Mouse (Mus musculus) liver, embryonic 11.5 days (tissue): ENCODE measurements around the gene Procr. TPM values are rescaled to one million over a fixed set of nuclear protein-coding genes. Genes with fewer than 3 reads are reported as not detected.

Experiments
- ATAC-seq: fragments of 200-750 bp; cut with Nextera tagmentation; replicated peaks from 2 replicates; pipeline ENCODE4 v1.8.0; 2017; ENCODE audit warnings: moderate number of reproducible peaks, mild to moderate bottlenecking, moderate TSS enrichment, moderate library complexity; ENCODE audit not compliant: low FRiP score
- DNase-seq: peaks from one replicate; pipeline ENCODE4 v3.0.0-alpha.2; 2017; ENCODE audit warnings: low spot score
- H3K27ac ChIP-seq: fragments of 300-500 bp; sonication (generic); 2 replicates; pipeline ENCODE4 v1.5.1; 2014; ENCODE audit warnings: mild to moderate bottlenecking, low read depth, low read length, control low read depth
- H3K27me3 ChIP-seq: fragments of 300-500 bp; sonication (generic); replicated peaks from 2 replicates; pipeline ENCODE4 v1.6.1; 2014; ENCODE audit warnings: low read length, mixed read lengths; ENCODE audit not compliant: control insufficient read depth, insufficient read depth
- H3K36me3 ChIP-seq: fragments of 300-500 bp; sonication (generic); 2 replicates; pipeline ENCODE4 v1.6.1; 2014; ENCODE audit warnings: mild to moderate bottlenecking, low read length, moderate library complexity, mixed read lengths; ENCODE audit not compliant: control insufficient read depth, insufficient read depth
- H3K4me1 ChIP-seq: fragments of 300-500 bp; sonication (generic); replicated peaks from 2 replicates; pipeline ENCODE4 v1.6.1; 2014; ENCODE audit warnings: low read length, mixed read lengths; ENCODE audit not compliant: control insufficient read depth, insufficient read depth
- H3K4me2 ChIP-seq: fragments of 300-500 bp; sonication (generic); 2 replicates; pipeline ENCODE4 v1.6.1; 2014; ENCODE audit warnings: mild to moderate bottlenecking, control low read depth, moderate library complexity
- H3K4me3 ChIP-seq: fragments of 300-500 bp; sonication (generic); 2 replicates; pipeline ENCODE4 v1.5.1; 2014; ENCODE audit warnings: low read depth, low read length, control low read depth
- H3K9ac ChIP-seq: fragments of 300-500 bp; sonication (generic); 2 replicates; pipeline ENCODE4 v1.6.1; 2014; ENCODE audit warnings: low read depth, low read length, control low read depth
- H3K9me3 ChIP-seq: fragments of 300-500 bp; sonication (generic); 2 replicates; pipeline ENCODE4 v1.6.1; 2016; ENCODE audit warnings: low read length, inconsistent platforms, mixed read lengths; ENCODE audit not compliant: control insufficient read depth
- WGBS: fragments of 180-500 bp; shearing (Covaris S2); extraction: QIAGEN DNeasy Blood & Tissue Kit; methylation state at CpG from one replicate; pipeline ENCODE4 v1.1.7; 2014; 5-methylcytosine and 5-hydroxymethylcytosine counted together
- polyA plus RNA-seq: library from polyadenylated mRNA; unstranded; fragments of >200 nt; fragmentation: Nextera tagmentation; extraction: Ambion mirVana; gene quantifications from 2 replicates; pipeline ENCODE4 v1.2.1, GENCODE M21; 2014

The Procr gene
- polyA plus RNA-seq, 1 experiment from 2014 or later: 2.6 TPM

DNA sequence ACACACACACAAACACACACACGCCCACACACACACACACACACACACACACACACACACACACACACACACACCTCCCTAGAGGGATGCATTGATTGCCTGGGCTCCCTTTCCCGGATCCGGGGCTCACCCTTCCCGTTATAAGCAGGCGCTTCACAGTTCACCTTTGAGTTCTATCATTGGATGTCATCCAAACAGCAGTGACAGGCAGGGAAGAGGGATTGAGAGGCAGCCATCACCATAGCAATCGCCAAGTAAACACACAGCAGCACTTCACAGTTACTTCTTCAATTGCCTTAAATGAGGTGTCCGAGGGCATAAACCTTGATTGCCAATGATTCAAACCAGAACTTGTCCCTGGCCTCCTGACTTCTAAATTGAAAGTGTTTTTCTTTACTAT, 28.1 kb downstream of the Procr start:
- Histone ChIP-seq H3K9ac (no peak overlapping the region), H3K4me3 (no peak overlapping the region), H3K36me3 (no peaks in the 10 kb centered on the region), H3K9me3 (no peaks in the 10 kb centered on the region), H3K4me1 (peaks cover 5% of the 10 kb centered on the region), H3K4me2 (no peak overlapping the region), H3K27ac (no peak overlapping the region), H3K27me3 (peaks cover 41% of the 10 kb centered on the region)
- 54% methylated on average over 7 of the region's 7 CpGs for WGBS
- ATAC-seq (no peak), DNase-seq (no peak)

DNA sequence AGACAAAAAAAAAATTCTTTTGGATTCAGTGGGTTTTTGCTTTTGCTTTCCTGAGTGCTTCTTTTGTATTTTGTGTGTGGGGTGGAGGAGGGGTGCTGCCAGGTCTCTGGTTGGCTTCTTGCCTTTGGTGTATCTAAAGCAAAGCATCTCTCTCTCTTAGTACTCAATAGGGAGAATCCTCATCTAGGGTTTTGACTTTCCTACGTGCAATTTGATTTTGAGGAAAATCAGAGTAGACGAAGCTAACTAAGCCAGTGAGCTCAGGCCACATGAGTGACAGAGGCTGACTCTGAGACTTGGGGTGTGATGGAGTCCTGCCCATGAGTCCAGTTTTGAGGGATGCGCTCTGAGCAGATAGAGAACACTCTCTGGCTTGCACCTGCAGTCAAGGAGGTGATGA, 28.6 kb downstream of the Procr start:
- H3K27me3 ChIP-seq: peaks cover 37% of the 10 kb centered on the region

GRCm38 (mm10) chr2:155784534-155784933, 33.6 kb downstream of the Procr start:
- 70% methylated on average over 6 of the region's 6 CpGs for WGBS
- no peaks in the 10 kb centered on the region for H3K9me3 ChIP-seq
- no peak for ATAC-seq
- no peak overlapping the region for H3K4me2 ChIP-seq
- H3K4me1 ChIP-seq: no peaks in the 10 kb centered on the region
- no peak for DNase-seq
- H3K27me3 ChIP-seq: no peaks in the 10 kb centered on the region; the same call in 1 of the 2 replicates
- H3K9ac ChIP-seq: no peak overlapping the region
- H3K4me3 ChIP-seq: no peak overlapping the region
- H3K36me3 ChIP-seq: no peaks in the 10 kb centered on the region
- no peak overlapping the region for H3K27ac ChIP-seq

More for the DNA sequence above, 28.6 kb downstream of the Procr start:
- Histone ChIP-seq H3K4me1 (peaks cover 5% of the 10 kb centered on the region), H3K9ac (no peak overlapping the region), H3K4me3 (no peak overlapping the region), H3K27ac (no peak overlapping the region), H3K4me2 (no peak overlapping the region), H3K36me3 (no peaks in the 10 kb centered on the region), H3K9me3 (no peaks in the 10 kb centered on the region)
- no peak for ATAC-seq
- DNase-seq: no peak
- WGBS: 74% methylated on average over 3 of the region's 3 CpGs

DNA sequence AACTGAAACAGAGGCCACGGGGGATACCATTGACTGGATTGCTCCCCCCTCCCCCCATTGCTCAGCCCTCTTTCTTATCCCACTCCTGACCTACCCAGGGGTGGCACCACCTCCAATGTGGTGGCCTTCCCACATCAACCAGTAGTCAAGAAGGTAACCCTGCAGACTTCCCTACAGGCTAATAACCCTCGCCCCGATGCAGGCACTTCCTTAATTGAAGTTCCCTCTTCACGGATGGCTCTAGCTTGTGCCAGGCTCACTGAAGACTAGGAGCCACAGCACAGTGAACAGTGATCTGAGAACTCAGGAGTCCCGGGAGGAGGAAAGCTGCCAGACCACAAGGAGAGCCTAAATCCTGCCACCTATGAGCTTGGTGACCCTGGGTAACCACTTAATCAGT, 36.0 kb downstream of the Procr start:
- H3K9me3 ChIP-seq: no peaks in the 10 kb centered on the region
- DNase-seq (no peak), ATAC-seq (no peak)
- no peak overlapping the region for H3K9ac ChIP-seq
- H3K27ac ChIP-seq: no peak overlapping the region
- WGBS: 44% methylated on average over 5 of the region's 5 CpGs
- no peak overlapping the region for H3K4me2 ChIP-seq
- no peak overlapping the region for H3K4me3 ChIP-seq
- no peaks in the 10 kb centered on the region for H3K4me1 ChIP-seq
- H3K27me3 ChIP-seq: no peaks in the 10 kb centered on the region; the same call in 1 of the 2 replicates
- no peaks in the 10 kb centered on the region for H3K36me3 ChIP-seq

DNA sequence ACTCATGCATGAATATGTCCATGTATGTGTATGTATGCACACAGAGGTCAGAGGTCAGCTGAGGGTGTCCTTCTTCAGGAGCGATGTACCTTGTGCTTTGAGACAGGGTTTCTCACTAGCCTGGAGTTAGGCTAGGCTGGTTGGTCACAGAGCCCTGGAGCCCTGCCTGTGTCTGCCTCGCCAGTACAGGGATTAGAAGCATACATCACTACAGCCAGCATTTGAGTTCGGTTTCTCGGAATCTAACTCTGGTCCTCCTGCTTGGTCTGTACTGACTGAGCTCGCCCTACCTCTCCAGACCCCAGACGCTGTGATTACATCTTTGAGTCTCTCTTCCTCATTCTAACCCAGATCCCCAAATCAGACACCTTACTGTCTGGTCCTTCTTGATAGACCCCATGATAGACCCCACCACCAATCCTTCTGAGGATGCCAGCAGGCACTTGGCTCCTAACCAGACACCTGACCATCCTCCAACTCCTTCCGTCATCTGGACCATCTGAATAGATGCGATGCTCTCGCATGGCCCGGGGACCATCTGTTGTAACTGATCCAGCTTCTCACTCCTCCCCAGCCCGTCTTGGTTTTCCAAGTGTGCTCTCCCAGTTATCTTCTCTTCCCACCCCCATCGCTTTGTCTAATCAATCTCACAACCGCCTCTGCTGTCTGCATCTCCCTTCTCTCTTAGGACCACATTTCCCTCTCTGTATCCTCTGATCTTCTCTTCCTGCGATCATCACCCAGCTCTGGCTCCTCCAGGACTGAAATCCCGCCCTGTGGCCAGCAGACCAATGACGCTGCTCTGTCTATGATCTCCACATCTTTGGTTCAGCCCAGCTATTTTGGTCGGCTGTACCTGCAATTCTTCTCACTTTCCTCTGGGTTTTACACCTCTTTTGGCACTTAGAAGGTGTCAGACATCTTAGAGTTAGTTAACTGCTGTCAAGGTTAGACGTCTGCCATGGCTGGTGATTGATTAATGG, 37.3 kb downstream of the Procr start:
- 57% methylated on average over 18 of the region's 18 CpGs for WGBS
- no peak for DNase-seq
- H3K9me3 ChIP-seq: no peaks in the 10 kb centered on the region
- H3K4me3 ChIP-seq: no peak overlapping the region
- no peaks in the 10 kb centered on the region for H3K4me1 ChIP-seq
- no peak for ATAC-seq
- no peak overlapping the region for H3K9ac ChIP-seq
- H3K27me3 ChIP-seq: no peaks in the 10 kb centered on the region; the same call in 1 of the 2 replicates
- no peak overlapping the region for H3K4me2 ChIP-seq
- H3K36me3 ChIP-seq: no peaks in the 10 kb centered on the region
- H3K27ac ChIP-seq: no peak overlapping the region

DNA sequence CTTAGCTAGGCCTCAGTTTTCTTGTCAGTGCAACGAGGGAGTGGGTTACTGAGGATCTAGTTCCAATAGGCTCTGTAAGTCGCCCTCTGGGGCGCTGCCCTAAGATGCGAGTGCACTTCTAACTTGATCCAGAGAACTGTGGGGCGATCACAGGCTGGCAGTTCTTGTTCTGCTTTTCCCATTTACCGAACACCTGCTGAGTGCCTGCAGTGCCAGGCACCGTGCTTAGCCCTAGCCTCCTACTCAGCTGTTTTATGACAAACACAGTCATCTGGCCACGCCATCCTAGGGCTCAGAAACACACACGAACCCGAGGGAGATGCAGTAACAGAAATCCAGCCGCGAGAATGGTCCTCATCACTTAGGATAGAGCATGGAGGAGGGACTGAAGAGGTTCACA, 42.0 kb downstream of the Procr start:
- no peaks in the 10 kb centered on the region for H3K4me1 ChIP-seq
- H3K4me3 ChIP-seq: no peak overlapping the region
- WGBS: 39% methylated on average over 12 of the region's 12 CpGs
- H3K36me3 ChIP-seq: no peaks in the 10 kb centered on the region
- H3K4me2 ChIP-seq: no peak overlapping the region
- no peak overlapping the region for H3K9ac ChIP-seq
- H3K27ac ChIP-seq: no peak overlapping the region
- DNase-seq (no peak), ATAC-seq (no peak)
- H3K9me3 ChIP-seq: no peaks in the 10 kb centered on the region
- H3K27me3 ChIP-seq: no peaks in the 10 kb centered on the region; the same call in 1 of the 2 replicates

GRCm38 (mm10) chr2:155794674-155795445, 43.9 kb downstream of the Procr start:
- ATAC-seq (no peak), DNase-seq (no peak)
- H3K9ac ChIP-seq: no peak overlapping the region
- H3K4me2 ChIP-seq: no peak overlapping the region
- H3K27me3 ChIP-seq: peaks cover under 1% of the 10 kb centered on the region; the same call in 1 of the 2 replicates
- no peaks in the 10 kb centered on the region for H3K4me1 ChIP-seq
- H3K9me3 ChIP-seq: no peaks in the 10 kb centered on the region
- H3K27ac ChIP-seq: no peak overlapping the region
- H3K36me3 ChIP-seq: no peaks in the 10 kb centered on the region
- WGBS: 82% methylated on average over 12 of the region's 12 CpGs
- H3K4me3 ChIP-seq: no peak overlapping the region

DNA sequence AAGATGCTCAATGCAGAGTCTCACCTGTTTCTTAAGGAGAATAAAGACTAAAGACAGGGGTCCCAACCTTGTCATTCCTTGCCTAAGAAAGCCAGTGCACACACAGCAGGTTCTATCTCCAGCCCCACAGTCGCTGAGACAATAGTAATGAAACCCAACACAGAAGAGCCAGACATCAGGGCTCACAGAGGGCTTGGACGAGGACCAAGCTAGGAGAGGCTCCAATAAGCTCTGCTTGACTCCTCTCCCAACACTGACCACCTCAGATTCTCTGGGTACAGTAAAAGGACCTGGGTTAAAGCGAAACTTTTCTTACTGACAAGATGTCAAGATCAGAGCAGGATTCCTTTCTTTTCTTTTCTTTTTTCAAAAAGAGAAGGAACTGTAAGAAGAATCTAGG, 47.7 kb downstream of the Procr start:
- no peak overlapping the region for H3K4me2 ChIP-seq
- no peaks in the 10 kb centered on the region for H3K9me3 ChIP-seq
- ATAC-seq (no peak), DNase-seq (no peak)
- no peak overlapping the region for H3K9ac ChIP-seq
- H3K27ac ChIP-seq: no peak overlapping the region
- 52% methylated on average over 3 of the region's 3 CpGs for WGBS
- H3K4me3 ChIP-seq: no peak overlapping the region
- peaks cover 6% of the 10 kb centered on the region; the same call in 1 of the 2 replicates for H3K27me3 ChIP-seq
- H3K36me3 ChIP-seq: no peaks in the 10 kb centered on the region
- H3K4me1 ChIP-seq: no peaks in the 10 kb centered on the region
